26 mouse cellular contexts compared by ENCODE assay signal in the genomic region with DNA sequence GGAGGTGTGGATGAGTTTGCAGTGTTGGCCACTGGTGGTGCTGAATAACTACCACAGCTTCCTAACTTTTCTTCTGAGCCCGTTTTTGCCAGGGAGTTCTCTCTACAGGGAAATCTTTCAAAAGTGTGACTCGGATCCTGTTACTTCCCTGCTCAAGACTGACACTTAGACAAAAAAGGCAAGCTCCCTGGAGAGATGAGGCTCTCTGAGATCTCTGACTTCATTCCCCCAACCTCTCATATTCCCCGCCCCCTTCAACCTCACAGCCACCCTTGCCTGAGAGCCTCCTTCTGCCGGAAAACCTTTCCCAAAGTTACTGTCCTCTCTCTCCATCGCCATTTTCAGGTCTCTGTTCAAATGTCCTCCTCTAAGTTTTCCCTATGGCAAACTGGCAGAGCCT. TPM values are rescaled to one million over a fixed set of nuclear protein-coding genes. Genes with fewer than 3 reads are reported as not detected.
DNase-seq lines count a peak whose midpoint lies in the region; ATAC-seq and TF ChIP-seq lines count a peak whose summit lies in the region.
"Had no signal": no experiment of that assay in that cellular context is flagged by ENCODE, and none has a peak within 500 bp of the region (broad histone marks: within the 10 kb centered on the region; RNA-seq: fewer than 3 reads in every experiment).

No protein-coding gene starts in this region.

- H3K36me3 ChIP-seq in heart, embryonic 10.5 days = no peaks in the 10 kb centered on the region
- H3K36me3 ChIP-seq in kidney, postnatal 0 days (ENCODE audit: insufficient read depth, low read length) = no peaks in the 10 kb centered on the region
- H3K36me3 ChIP-seq in forebrain, embryonic 16.5 days (ENCODE audit: control insufficient read depth, insufficient read depth) = no peaks in the 10 kb centered on the region
- H3K36me3 ChIP-seq: embryonic facial prominence, embryonic 10.5 days; forebrain, embryonic 10.5 days; heart, embryonic 15.5 days; hindbrain, embryonic 15.5 days had no signal

- ATAC-seq in kidney, postnatal 0 days (replicated peaks; ENCODE audit: low FRiP score, low read depth) = no peak
- no peak for ATAC-seq in forebrain, embryonic 16.5 days
- ATAC-seq: activated CD4-positive, CD25-positive, alpha-beta regulatory T cell, adult 4 months; CD4-positive, CD25-positive, alpha-beta regulatory T cell, adult 4 months; forebrain, embryonic 14.5 days; intestine, embryonic 16.5 days; Patski had no signal

- WGBS in heart, embryonic 10.5 days = 21% methylated on average over 5 of the region's 5 CpGs
- WGBS in kidney, postnatal 0 days = 25% methylated on average over 5 of the region's 5 CpGs
- WGBS in forebrain, embryonic 16.5 days = 63% methylated on average over 5 of the region's 5 CpGs

- H3K4me1 ChIP-seq in heart, embryonic 10.5 days = peaks cover 36% of the 10 kb centered on the region
- peaks cover 9% of the 10 kb centered on the region; the same call in 1 of the 2 replicates for H3K4me1 ChIP-seq in kidney, postnatal 0 days (replicated peaks; ENCODE audit: insufficient read depth, low read length)
- peaks cover 70% of the 10 kb centered on the region for H3K4me1 ChIP-seq in bone marrow macrophage, adult 2 months (ENCODE audit: control insufficient read depth, insufficient read depth, low read length)
- no peaks in the 10 kb centered on the region for H3K4me1 ChIP-seq in forebrain, embryonic 16.5 days (replicated peaks; ENCODE audit: control insufficient read depth, insufficient read depth, low read length)
- H3K4me1 ChIP-seq: hindbrain, embryonic 15.5 days had no signal

- no peak for TF ChIP-seq CTCF in kidney, postnatal 0 days (IDR thresholded peaks at IDR 0.05; ENCODE audit: low read depth)
- TF ChIP-seq CTCF in bone marrow macrophage, adult 2 months (IDR thresholded peaks at IDR 0.05; ENCODE audit: low read depth, low read length) = 0 out of 2 replicates have a peak, but pooled peaks have one; percentile 8

- peaks cover 6% of the 10 kb centered on the region for H3K27me3 ChIP-seq in heart, embryonic 10.5 days (ENCODE audit: insufficient read depth, poor library complexity, severe bottlenecking)
- no peaks in the 10 kb centered on the region for H3K27me3 ChIP-seq in kidney, postnatal 0 days (ENCODE audit: insufficient read depth, low read length)
- no peaks in the 10 kb centered on the region for H3K27me3 ChIP-seq in forebrain, embryonic 16.5 days (replicated peaks; ENCODE audit: control insufficient read depth, insufficient read depth, low read length)
- H3K27me3 ChIP-seq: heart, embryonic 15.5 days; hindbrain, embryonic 15.5 days; Patski had no signal

- 0 out of 2 replicates have a peak overlapping the region, but pooled peaks have one; percentile 73 for H3K27ac ChIP-seq in heart, embryonic 10.5 days
- H3K27ac ChIP-seq in kidney, postnatal 0 days = no peak overlapping the region
- H3K27ac ChIP-seq in bone marrow macrophage, adult 2 months (ENCODE audit: insufficient read depth, low read depth, low read length) = no peak overlapping the region
- no peak overlapping the region for H3K27ac ChIP-seq in forebrain, embryonic 16.5 days (ENCODE audit: low read length)
- H3K27ac ChIP-seq: embryonic facial prominence, embryonic 10.5 days; forebrain, embryonic 10.5 days; heart, embryonic 15.5 days; hindbrain, embryonic 15.5 days had no signal

- no peak overlapping the region for H3K9ac ChIP-seq in kidney, postnatal 0 days (ENCODE audit: low read depth, low read length)
- H3K9ac ChIP-seq in forebrain, embryonic 16.5 days (replicated peaks; ENCODE audit: low read depth, low read length) = no peak overlapping the region
- H3K9ac ChIP-seq: heart, embryonic 15.5 days; hindbrain, embryonic 15.5 days had no signal

- no peaks in the 10 kb centered on the region for H3K9me3 ChIP-seq in heart, embryonic 10.5 days
- H3K9me3 ChIP-seq in kidney, postnatal 0 days (replicated peaks; ENCODE audit: low read length) = no peaks in the 10 kb centered on the region
- H3K9me3 ChIP-seq in forebrain, embryonic 16.5 days (ENCODE audit: control insufficient read depth, low read length) = no peaks in the 10 kb centered on the region
- H3K9me3 ChIP-seq: embryonic facial prominence, embryonic 10.5 days; forebrain, embryonic 10.5 days; heart, embryonic 15.5 days; hindbrain, embryonic 15.5 days had no signal

- H3K4me2 ChIP-seq in kidney, postnatal 0 days (ENCODE audit: low read length) = no peak overlapping the region
- H3K4me2 ChIP-seq in forebrain, embryonic 16.5 days (ENCODE audit: low read length) = no peak overlapping the region
- H3K4me2 ChIP-seq: heart, embryonic 15.5 days; hindbrain, embryonic 15.5 days had no signal

- no peak for DNase-seq in heart, embryonic 10.5 days (ENCODE audit: low spot score)
- no peak for DNase-seq in heart, adult 8-10 months (ENCODE audit: low spot score)
- DNase-seq in kidney, postnatal 0 days (ENCODE audit: low spot score) = peak; percentile 48
- DNase-seq in kidney, postnatal 25 days = no peak
- no peak for DNase-seq in adrenal gland, adult 18-20 months (ENCODE audit: low spot score in 2 of 2)
- no peak for DNase-seq in embryo, embryonic 10 days (ENCODE audit: low spot score)
- DNase-seq: adrenal gland, adult 2 months; adrenal gland, postnatal 25 days; cerebellum, adult 11-12 months; cerebellum, adult 9-11 months; cerebellum, postnatal 36 days; gastrocnemius, postnatal 14 days; heart, postnatal 14 days; kidney, adult 8-10 months had no signal

- no peak for TF ChIP-seq POLR2A in bone marrow macrophage, adult 2 months (IDR thresholded peaks at IDR 0.05; ENCODE audit: borderline replicate concordance, low read depth, low read length)

- no peak overlapping the region for H3K4me3 ChIP-seq in heart, embryonic 10.5 days
- H3K4me3 ChIP-seq in kidney, postnatal 0 days (replicated peaks; ENCODE audit: low read depth, low read length) = no peak overlapping the region
- no peak overlapping the region for H3K4me3 ChIP-seq in bone marrow macrophage, adult 2 months (ENCODE audit: insufficient read depth, low read length)
- H3K4me3 ChIP-seq in forebrain, embryonic 16.5 days (replicated peaks; ENCODE audit: low read length) = no peak overlapping the region
- H3K4me3 ChIP-seq: embryonic facial prominence, embryonic 10.5 days; erythroblast, embryonic 14.5 days; forebrain, embryonic 10.5 days; heart, embryonic 15.5 days; hindbrain, embryonic 15.5 days had no signal

RNA-seq across cellular contexts. Expression of a gene that starts 14.8 kb away (rescaled TPM):
- 10.4 and 11.3 TPM in 2 replicates for polyA plus RNA-seq in heart, embryonic 10.5 days (2016; fragmentation: Nextera tagmentation; extraction: Ambion mirVana)
- 10 to 100 TPM; 43.5 to 56.6 (median 51.5) TPM for total RNA-seq in heart, adult 8-10 months (2022)
- polyA plus RNA-seq in kidney, postnatal 0 days (2015; fragmentation: Nextera tagmentation; extraction: Ambion mirVana) = 7.8 and 8.7 TPM in 2 replicates
- polyA plus RNA-seq in bone marrow macrophage, adult 2 months (2012; ENCODE audit: insufficient read depth, insufficient read length, missing spikeins) = 6.3 and 7.6 TPM in 2 replicates
- 10 to 100 TPM; 13.2 to 34.7 TPM for total RNA-seq in adrenal gland, adult 18-20 months (2021)
- polyA plus RNA-seq in forebrain, embryonic 16.5 days (2015; fragmentation: Nextera tagmentation; extraction: Ambion mirVana) = 7.3 and 8.1 TPM in 2 replicates
